Mouse (Mus musculus) ovary, adult 18-20 months (tissue): ENCODE measurements around the gene Wdr5.
"Not testable (repeated sequence)": the region's sequence is repeated elsewhere in the genome, so short reads cannot be mapped to it uniquely, and the experiment has no call there.

ENCODE experiments used
- DNase-seq: peaks from one replicate; pipeline ENCODE4 v3.0.0; 2022; ENCODE audit warnings: low spot score, mixed read lengths

The Wdr5 gene

GRCm38 (mm10) chr2:27504113-27504885 is 10.7 kb upstream of the Wdr5 start:
- DNase-seq: no peak

DNA sequence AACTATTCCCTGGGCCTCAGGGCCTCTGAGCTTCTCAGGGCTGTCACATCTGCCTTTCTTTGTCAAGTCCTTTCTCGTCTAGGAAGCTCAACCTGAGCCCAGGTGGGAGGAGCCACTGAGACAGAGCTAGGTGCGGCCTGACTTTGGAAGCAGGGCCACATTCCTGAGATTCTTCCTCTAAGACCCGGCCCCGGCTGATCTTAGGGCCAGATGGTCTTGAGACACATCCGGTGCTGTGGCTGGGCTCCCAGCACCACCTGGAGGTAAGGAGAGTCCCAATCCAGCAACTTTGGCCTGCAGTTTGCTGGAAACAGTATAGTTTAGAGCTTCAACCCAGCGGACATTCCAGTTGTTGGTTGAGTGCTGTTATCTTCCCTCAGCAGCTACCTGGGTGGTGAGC is 9.4 kb upstream of the Wdr5 start:
- no peak for DNase-seq

DNA sequence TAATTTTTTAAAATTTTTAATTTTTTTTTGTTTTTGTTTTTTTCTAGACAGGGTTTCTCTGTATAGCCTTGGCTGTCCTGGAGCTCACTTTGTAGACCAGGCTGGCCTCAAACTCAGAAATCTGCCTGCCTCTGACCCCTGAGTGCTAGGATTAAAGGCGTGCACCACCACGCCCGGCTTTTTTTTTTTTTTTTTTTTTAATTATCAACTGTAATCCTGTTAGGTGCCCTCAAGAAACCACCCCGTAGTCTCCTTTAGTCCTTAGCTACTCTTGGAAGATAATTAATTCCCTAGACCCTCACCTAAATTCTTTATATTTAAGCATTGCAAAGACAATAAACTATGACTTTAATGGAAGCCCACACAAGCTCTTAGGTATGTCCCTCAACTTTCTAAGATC is 8.3 kb upstream of the Wdr5 start:
- not testable (repeated sequence) for DNase-seq

DNA sequence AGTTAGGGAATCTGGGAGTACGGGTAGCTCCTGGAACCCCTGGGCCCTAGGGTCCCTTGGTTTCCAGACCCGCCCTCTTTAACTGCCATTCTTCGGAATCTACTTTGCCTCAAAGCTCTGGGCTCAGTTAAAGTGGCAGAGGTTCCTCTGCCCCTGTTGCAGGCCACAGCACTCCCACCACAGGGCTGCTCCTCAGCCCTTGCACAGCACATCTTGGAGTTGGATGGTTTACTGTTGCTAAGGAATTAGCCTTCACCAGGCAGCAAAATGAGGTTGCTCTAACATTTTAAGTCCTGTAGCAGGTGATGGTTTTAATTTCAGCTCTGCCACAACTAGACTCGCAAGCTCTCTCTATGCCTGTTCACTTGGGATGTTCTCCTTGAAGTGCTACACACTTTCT is 7.4 kb upstream of the Wdr5 start, which contains the start of gene Brd3:
TSS of gene Brd3 (minus strand) at position 101 of the 400 bp plus-strand sequence.
- no peak for DNase-seq

GRCm38 (mm10) chr2:27510706-27511105 is 4.3 kb upstream of the Wdr5 start:
- DNase-seq: no peak

DNA sequence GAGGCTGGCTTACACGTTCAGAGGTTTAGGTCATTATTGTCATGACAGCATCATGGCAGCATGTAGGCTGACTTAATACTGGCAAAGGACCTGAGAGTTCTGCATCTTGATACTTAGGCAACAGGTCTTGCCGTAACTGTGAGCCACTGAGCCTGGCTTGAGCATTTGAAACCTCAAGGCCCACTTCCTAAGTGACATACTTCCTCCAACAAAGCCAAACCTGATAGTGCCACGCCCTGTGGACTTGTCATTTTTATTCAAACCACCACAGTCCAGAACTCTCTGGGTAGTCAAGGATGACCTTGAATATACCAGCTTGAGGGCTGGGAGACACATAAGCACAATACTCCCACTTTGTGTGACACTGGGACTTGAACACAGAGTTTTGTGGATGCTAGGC is 2.0 kb upstream of the Wdr5 start:
- DNase-seq: no peak

- no peak for DNase-seq
Observed at GRCm38 (mm10) chr2:27513861-27514260, 1.1 kb upstream of the Wdr5 start.

DNA sequence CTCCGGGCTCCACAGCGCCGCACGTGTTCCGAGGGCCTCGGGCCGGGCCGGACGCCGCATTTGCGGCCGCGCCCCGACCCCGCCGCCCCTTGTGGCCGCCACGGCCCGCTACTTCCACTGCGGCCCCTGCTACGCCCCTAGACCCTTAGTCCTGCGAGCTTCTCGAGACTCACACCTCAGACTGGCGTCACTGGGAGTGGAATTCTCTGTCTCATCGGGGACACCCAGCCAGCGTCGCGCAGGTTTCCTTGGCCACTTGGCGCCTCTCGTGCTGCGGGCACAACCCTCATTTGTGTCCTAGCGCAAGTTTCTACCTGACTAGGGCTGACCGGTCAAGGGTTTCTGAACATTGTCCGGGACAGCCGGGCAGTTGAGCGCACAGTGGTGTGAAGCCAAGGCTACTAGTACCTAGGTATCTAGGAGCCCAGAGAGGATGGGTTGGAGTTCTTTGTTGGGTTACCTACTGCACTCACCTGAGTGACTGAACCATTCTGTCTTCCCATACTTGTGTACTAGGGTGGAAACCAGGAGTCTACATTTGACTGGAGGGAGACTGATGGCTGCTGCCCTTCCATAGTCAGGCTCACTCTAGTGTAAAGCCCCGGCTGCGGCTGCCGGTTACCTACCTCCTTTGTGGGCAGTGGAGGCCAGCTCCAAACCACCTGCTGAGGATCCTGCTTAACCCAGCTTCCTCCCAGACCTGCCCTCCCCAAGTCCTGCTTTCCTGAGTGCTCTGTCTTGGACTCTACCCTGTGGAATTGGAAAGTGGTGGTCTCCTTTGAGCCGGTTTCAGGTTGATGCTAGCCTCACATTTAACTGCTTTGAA is 597 bp downstream of the Wdr5 start:
- no peak for DNase-seq

DNA sequence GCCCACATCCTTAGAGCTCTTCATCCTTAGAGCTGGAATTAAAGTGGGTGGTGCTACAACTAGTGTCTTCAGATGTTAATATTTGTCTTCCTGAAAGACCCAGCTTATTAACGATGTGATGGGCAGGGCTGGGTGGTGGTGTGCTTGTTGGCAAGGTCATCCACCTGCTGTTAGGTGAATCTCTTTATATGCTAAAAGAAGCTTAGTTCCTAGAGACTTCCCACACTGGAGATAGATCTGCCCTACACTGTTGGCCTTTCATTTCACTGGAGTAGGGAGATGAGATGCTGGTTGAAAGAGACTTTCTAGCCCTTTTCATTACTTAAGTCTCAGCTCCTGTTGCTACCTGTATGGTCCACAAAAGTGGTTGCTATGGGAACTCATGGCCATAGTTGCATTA is 1.3 kb downstream of the Wdr5 start:
- no peak for DNase-seq

GRCm38 (mm10) chr2:27518283-27518682 is 3.3 kb downstream of the Wdr5 start:
- no peak for DNase-seq

GRCm38 (mm10) chr2:27538455-27539330 is 23.7 kb downstream of the Wdr5 start:
- DNase-seq: not testable (repeated sequence)

DNA sequence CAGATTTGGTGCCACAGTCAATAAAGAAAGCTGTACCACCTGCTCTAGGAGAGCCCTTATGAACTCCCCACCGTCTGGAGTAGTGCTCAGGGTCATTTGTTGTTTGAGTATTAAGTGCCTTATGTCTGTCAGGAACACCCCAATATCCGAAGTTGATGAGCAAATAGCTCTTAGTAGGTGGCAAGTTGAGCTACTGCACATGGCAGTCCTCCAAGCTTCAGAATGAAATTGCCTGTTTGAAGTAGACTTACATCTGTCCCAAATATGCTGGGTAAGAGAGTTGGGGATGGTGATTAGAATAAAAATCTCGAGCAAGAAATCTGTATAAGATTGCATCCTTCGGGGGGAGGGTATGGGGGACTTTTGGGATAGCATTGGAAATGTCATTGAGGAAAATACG is 24.4 kb downstream of the Wdr5 start:
- DNase-seq: no peak

DNA sequence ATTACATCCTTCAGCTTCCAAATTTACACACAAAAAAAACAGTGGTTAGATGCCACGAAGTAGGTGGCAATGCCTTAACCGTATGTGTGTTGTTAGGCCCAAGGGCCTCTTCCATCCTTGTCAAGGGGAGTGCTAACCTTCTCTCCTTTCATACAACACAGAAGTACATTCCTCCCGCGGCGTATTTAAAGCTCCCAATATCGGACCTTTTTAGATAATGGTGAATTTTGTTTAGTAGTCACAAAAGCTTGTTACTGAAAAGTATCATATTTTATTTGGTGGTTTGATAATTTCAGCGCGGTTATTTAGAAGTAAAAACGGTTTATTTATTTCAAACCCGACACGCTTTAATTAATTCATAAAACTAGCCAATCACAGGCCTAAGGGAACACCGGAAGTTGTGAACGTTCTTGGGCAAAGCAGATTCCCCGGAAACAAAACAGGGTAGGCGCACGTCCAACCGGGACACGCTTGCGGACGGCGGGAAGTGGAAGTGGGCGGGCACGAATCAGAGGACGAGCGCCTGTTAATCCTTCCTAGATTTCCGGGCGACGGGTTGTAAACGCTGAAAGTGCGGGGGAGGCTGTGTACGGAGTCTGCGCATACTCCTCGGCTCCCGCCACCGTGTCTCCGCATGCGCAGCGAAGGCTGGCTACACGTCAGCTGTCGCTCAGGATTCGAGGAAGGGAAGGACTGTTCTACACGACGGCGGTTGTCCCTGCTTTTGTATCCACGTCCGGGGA is 25.0 kb downstream of the Wdr5 start:
- DNase-seq: peak; percentile 99

DNA sequence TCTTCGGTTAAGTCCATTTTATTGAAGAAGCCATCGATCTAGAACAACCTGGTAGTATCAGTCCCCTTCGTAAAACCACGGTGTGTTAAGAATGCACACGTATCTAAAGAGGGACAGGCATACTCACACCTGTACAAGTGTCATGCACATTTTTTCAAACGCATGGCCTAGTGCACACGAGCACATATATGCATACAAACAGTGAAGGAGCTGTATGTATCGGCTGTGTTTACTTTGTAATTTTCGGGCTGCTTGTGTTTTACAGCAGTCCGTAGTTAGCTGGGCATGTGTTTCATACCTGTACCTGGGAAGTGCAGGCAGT is 25.5 kb downstream of the Wdr5 start:
- no peak for DNase-seq

- no peak for DNase-seq
Observed at GRCm38 (mm10) chr2:27541225-27541624, 26.3 kb downstream of the Wdr5 start.

- no peak for DNase-seq
Observed at GRCm38 (mm10) chr2:27544613-27545012, 29.7 kb downstream of the Wdr5 start.

DNA sequence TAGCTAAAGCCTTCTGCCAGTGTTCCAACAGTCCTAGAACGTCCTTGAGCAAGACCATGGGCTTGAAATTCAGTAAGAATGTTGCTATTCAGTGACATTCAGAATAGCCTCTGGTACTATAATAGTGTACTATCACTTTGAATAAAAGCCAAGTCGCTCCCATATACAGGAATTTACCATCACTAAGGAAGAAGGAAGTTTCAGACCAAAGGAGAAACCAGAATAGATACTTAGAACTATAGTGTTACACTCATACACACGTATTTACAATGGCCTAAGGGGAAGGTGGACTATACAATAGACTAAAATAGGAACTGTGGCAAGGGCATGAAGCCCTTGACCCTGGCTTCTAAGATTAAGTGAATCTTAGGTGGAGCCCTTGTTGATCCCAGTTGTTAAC is 30.6 kb downstream of the Wdr5 start:
- not testable (repeated sequence) for DNase-seq

DNA sequence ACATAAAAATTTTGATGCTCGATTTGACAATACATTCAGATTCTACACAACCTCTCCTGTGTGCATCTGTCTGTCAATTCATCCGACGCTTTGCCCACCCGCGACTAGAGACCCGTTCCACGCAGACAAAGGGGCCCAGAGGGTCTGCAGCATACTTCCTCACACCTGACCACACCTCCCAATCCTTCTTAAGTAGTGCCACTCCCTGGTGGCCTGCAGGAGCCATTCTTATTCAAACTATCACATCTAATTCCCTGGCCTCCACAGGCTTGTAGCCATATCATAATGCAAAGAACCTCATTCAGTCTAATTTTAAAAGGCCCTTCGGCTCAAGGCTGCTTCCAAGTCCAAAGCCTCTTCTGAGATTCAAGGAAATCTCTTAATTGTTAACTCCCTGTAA is 31.1 kb downstream of the Wdr5 start:
- DNase-seq: not testable (repeated sequence)

DNA sequence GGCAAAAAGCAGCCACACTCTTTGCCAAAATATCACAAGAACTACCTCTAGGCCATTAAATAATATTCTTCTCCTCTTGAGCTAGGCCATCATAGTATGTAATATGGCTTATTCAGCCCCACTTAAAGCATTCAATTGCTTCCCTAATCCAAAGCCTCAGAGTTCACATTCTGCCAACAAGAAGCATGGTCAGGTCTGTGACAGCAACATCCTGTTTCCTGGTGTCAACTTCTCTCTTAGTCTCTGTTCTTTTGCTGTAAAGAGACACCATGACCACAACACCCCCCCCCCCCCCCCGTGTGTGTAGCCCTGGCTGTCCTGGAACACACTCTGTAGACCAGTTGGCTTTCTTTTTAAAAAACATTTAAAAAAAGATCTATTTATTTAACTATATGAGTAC is 32.4 kb downstream of the Wdr5 start:
- no peak for DNase-seq

DNA sequence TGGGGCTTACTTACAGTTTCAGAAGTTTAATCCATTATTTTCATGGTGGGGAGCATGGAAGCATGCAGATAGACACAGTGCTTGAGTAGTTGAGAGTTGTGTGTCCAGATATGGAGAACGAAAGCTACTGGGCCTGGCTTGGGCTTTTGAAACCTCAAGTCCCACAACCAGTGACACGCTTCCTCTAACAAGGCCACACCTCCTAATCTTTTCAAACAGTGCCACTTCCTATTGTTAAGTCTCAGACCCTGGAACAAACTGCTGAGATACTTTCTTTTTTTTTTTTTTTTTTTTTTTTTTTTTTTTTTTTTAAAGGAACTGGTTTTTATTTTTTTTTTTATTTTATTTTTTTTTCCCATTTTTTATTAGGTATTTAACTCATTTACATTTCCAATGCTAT is 33.0 kb downstream of the Wdr5 start:
- DNase-seq: no peak

DNA sequence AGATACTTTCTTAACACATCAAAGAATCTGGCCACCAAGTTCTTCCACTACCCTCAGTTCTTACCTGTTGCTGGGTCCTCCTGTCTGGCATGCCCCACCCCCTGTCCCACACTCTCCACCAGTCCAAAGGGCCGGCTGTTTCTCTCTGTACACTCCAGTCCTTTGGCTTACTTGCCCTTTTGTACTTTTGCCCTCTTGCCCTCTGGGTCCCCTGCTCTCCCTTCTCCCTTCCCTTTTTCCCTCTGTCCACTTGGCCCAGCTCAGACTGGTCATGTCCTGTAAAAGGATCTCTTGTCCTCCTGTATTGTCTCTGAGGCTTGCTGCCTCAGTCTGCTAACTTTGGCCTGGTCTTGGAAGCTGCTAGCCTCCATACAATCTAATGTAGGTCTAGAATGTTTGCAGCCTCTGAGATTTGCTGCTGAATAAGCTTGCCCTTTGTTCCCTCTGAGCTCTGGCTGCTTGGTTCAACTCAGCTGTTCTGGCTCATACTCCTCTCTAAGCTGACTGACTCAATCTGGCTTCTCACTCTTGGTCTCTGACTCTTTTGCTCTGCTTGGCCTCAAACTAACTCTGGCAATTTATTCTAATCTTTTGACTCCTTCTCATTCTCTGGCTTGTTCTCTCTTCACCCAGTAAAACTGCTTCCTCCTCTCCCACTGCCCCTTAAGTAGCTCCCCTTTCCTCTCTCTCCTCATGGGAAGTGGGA is 33.9 kb downstream of the Wdr5 start:
- DNase-seq: no peak
